Mouse (Mus musculus): Measurements from ENCODE around the gene Nmb.

- TF ChIP-seq CTCF (IDR thresholded peaks at IDR 0.05; ENCODE audit: low read depth), result 0 out of 2 replicates have a peak, but pooled peaks have one; percentile 8
- no peak for TF ChIP-seq EP300 (IDR thresholded peaks at IDR 0.05; ENCODE audit: low read depth)
These were observed 31.2 kb downstream of the Nmb start for GRCm38 (mm10) chr7:80873631-80874030.
